Mouse (Mus musculus) heart, embryonic 10.5 days (tissue): ENCODE measurements around the gene Nptx1. TPM values are rescaled to one million over a fixed set of nuclear protein-coding genes. Genes with fewer than 3 reads are reported as not detected.
A peak's percentile ranks its signal among the peaks of the same experiment; 100 is the strongest.

ENCODE experiments used
- DNase-seq: peaks from one replicate; pipeline ENCODE4 v3.0.0-alpha.2; 2017; ENCODE audit warnings: low spot score
- H3K27ac ChIP-seq: fragments of 300-500 bp; sonication (generic); 2 replicates; pipeline ENCODE4 v1.5.1; 2016; ENCODE audit warnings: mild to moderate bottlenecking
- H3K27me3 ChIP-seq: fragments of 300-500 bp; sonication (generic); 2 replicates; pipeline ENCODE4 v1.6.1; 2016; ENCODE audit warnings: mild to moderate bottlenecking; ENCODE audit not compliant: poor library complexity, insufficient read depth, severe bottlenecking
- H3K36me3 ChIP-seq: fragments of 300-500 bp; sonication (generic); 2 replicates; pipeline ENCODE4 v1.6.1; 2016; ENCODE audit warnings: mild to moderate bottlenecking, moderate library complexity
- H3K4me1 ChIP-seq: fragments of 300-500 bp; sonication (generic); 2 replicates; pipeline ENCODE4 v1.6.1; 2016; ENCODE audit warnings: mild to moderate bottlenecking
- H3K4me3 ChIP-seq: fragments of 300-500 bp; sonication (generic); 2 replicates; pipeline ENCODE4 v1.5.1; 2016; ENCODE audit warnings: mild to moderate bottlenecking, moderate library complexity
- H3K9me3 ChIP-seq: fragments of 300-500 bp; sonication (generic); 2 replicates; pipeline ENCODE4 v1.6.1; 2016; ENCODE audit warnings: mild to moderate bottlenecking, moderate library complexity
- WGBS: fragments of 180-500 bp; shearing (Covaris S2); methylation state at CpG from one replicate; pipeline ENCODE4 v1.1.7; 2016; 5-methylcytosine and 5-hydroxymethylcytosine counted together
- polyA plus RNA-seq: library from polyadenylated mRNA; unstranded; fragments of >200 nt; fragmentation: Nextera tagmentation; extraction: Ambion mirVana; gene quantifications from 2 replicates; pipeline ENCODE4 v1.2.1, GENCODE M21; 2016

The Nptx1 gene
- polyA plus RNA-seq, 1 experiment from 2014 or later, result 0.88 TPM

- peaks cover 60% of the 10 kb centered on the region for H3K4me1 ChIP-seq
- no peaks in the 10 kb centered on the region for H3K36me3 ChIP-seq
- H3K27ac ChIP-seq, result peak overlapping the region; percentile 53; the same call in 1 of the 2 replicates
- DNase-seq, result no peak
- no peaks in the 10 kb centered on the region for H3K9me3 ChIP-seq
- under 1% methylated on average over 39 of the region's 39 CpGs for whole genome bisulfite sequencing
- peaks cover 99% of the 10 kb centered on the region for H3K27me3 ChIP-seq
- H3K4me3 ChIP-seq, result peak overlapping the region; percentile 71
Observed at GRCm38 (mm10) chr11:119547951-119548591, 518 bp upstream of the Nptx1 start.

GRCm38 (mm10) chr11:119546496-119547182, 914 bp downstream of the Nptx1 start:
- peaks cover 47% of the 10 kb centered on the region for H3K4me1 ChIP-seq
- no peaks in the 10 kb centered on the region for H3K9me3 ChIP-seq
- no peaks in the 10 kb centered on the region for H3K36me3 ChIP-seq
- no peak overlapping the region for H3K27ac ChIP-seq
- DNase-seq, result no peak
- 2% methylated on average over 46 of the region's 46 CpGs for WGBS
- peak overlapping the region; percentile 71 for H3K4me3 ChIP-seq
- peaks cover 100% of the 10 kb centered on the region for H3K27me3 ChIP-seq

GRCm38 (mm10) chr11:119545741-119546495, 1.6 kb downstream of the Nptx1 start:
- peaks cover 100% of the 10 kb centered on the region for H3K27me3 ChIP-seq
- 9% methylated on average over 10 of the region's 10 CpGs for WGBS
- H3K36me3 ChIP-seq, result no peaks in the 10 kb centered on the region
- H3K4me1 ChIP-seq, result peaks cover 47% of the 10 kb centered on the region
- H3K27ac ChIP-seq, result no peak overlapping the region
- 0 out of 2 replicates have a peak overlapping the region, but pooled peaks have one; percentile 7 for H3K4me3 ChIP-seq
- DNase-seq, result no peak
- no peaks in the 10 kb centered on the region for H3K9me3 ChIP-seq

DNA sequence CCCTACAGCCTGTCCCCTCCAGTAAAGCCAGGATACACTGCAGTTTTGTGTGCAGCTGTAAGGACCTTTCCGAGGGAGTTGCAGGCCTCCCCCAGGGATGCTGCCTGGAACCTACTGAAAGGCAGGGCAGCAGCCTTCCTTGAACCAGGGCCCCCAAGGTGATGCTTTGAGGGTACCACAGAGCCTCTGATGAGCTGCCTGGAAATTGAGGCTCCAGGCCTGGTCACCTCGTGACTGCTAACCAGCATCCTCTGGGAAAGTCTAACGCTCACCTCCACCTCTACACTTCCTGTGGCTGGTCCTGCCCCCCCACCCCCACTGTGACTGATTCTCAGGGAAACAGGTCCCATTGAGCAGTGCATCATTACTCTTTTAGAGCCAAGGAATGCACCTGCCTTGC, 2.3 kb downstream of the Nptx1 start:
- WGBS, result 49% methylated on average over 3 of the region's 3 CpGs
- Histone ChIP-seq H3K27me3 (peaks cover 100% of the 10 kb centered on the region), H3K27ac (no peak overlapping the region), H3K36me3 (no peaks in the 10 kb centered on the region), H3K4me3 (0 out of 2 replicates have a peak overlapping the region, but pooled peaks have one; percentile 7), H3K9me3 (no peaks in the 10 kb centered on the region), H3K4me1 (peaks cover 47% of the 10 kb centered on the region)
- DNase-seq, result no peak

DNA sequence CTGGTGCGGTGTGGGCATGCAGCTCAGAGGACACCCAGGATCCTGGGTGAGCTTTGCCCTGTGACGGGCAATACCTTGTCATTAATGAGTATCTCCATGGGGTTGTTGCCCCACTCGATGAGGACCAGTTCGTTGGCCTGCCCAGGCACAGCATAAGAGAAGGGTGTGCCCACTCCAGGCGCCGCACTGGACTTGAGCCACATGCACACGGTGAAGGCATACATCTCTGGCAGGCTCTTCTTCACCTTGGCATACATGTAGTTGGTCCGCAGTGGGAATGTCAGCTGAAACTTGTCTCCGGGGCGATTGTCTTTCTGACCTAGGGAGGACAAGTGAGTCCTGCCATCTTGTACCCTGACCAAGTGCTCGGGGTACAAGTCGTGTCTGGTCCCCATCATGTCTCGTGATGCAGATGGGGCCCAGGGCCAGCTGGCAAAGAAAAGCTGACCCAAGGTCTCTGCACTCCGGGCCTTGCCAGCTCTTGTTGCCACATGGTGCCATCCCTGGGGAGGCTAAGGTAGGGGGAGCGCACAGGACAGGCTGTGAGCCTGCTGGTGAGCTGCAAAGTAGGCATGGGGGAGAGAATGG, 2.9 kb downstream of the Nptx1 start:
- no peak for DNase-seq
- Histone ChIP-seq H3K27me3 (peaks cover 100% of the 10 kb centered on the region), H3K4me1 (peaks cover 45% of the 10 kb centered on the region), H3K27ac (no peak overlapping the region), H3K4me3 (no peak overlapping the region), H3K9me3 (no peaks in the 10 kb centered on the region), H3K36me3 (no peaks in the 10 kb centered on the region)
- 78% methylated on average over 15 of the region's 15 CpGs for WGBS

DNA sequence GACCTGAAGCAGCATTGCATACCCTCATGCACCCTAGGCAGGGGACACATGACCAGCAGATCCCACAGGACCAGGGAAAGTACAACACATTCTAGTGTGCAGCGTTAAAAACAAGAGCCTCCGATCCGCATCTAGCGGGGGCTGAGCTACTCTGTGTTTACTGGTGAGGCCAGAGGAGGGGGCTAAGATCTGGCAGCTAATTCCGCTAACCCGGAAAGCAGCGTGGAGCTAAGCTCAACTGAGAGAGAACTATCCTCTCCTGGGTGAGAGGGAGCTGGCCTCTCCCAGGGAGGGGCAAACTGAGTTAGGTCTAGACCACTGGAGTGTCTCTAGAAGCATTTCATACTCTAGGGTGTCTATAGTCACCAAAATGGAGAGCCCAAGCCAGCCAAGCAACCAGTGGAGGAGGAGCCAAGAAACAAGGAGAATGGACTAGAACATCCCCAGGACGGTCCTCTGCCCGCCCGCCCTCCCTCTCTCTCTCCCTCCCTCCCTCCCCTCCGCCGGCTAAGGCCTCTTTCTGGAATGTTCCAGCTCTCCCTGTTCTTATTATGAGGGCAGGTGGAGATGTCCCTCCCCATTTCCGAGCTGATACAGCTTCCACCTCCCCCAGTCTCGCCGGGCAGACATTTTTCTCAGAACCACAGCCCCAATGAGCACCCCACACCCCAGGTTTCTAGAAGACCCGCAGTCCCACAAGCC, 3.6 kb downstream of the Nptx1 start:
- DNase-seq, result no peak
- H3K4me3 ChIP-seq, result no peak overlapping the region
- WGBS, result 43% methylated on average over 16 of the region's 16 CpGs
- H3K9me3 ChIP-seq, result no peaks in the 10 kb centered on the region
- H3K4me1 ChIP-seq, result peaks cover 39% of the 10 kb centered on the region
- H3K36me3 ChIP-seq, result no peaks in the 10 kb centered on the region
- H3K27ac ChIP-seq, result no peak overlapping the region
- peaks cover 99% of the 10 kb centered on the region for H3K27me3 ChIP-seq

DNA sequence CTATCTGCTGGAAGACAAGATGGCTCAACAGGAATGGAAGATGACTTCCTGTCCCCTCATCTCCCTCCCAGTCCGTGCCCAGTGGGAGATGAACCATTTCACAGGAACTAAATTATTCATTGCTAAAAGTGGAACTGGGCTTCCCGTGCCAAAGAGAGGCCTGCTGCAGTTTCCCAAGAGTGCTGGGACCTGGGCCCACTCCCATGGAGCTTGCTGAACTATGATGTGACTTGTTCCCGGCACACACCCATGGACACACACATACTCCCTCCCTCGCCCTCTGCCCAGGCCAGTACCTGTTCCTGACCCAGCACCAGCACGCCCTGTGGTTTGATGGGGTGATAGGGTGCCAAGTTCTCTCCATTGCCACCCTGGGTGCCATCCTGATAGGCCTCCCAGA, 4.7 kb downstream of the Nptx1 start:
- no peak for DNase-seq
- no peak overlapping the region for H3K4me3 ChIP-seq
- no peaks in the 10 kb centered on the region for H3K36me3 ChIP-seq
- no peaks in the 10 kb centered on the region for H3K9me3 ChIP-seq
- WGBS, result 63% methylated on average over 5 of the region's 5 CpGs
- peaks cover 28% of the 10 kb centered on the region for H3K4me1 ChIP-seq
- H3K27ac ChIP-seq, result no peak overlapping the region
- peaks cover 90% of the 10 kb centered on the region for H3K27me3 ChIP-seq

DNA sequence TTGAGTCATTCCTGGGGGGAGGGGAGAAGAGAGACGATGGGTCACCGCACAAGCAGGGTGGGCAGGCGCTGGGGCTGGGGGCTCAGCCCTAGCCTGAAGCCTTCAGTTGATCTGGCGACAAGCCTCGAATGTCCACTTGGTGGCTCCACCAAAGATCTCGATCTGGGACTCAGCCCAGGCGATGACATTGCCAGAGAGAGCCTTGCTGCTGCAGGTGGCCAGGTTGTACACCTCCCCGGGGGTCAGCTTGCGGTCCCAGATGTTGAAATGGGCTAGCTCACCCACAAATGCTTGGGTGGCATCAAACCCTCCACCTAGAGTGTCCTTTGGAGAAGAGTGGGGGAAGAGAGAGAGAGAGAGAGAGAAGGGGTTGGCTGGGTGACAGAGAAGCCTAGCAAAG, 5.2 kb downstream of the Nptx1 start:
- no peaks in the 10 kb centered on the region for H3K9me3 ChIP-seq
- H3K4me1 ChIP-seq, result peaks cover 23% of the 10 kb centered on the region
- no peak overlapping the region for H3K27ac ChIP-seq
- H3K36me3 ChIP-seq, result no peaks in the 10 kb centered on the region
- no peak overlapping the region for H3K4me3 ChIP-seq
- DNase-seq, result no peak
- peaks cover 88% of the 10 kb centered on the region for H3K27me3 ChIP-seq
- WGBS, result 45% methylated on average over 9 of the region's 9 CpGs

DNA sequence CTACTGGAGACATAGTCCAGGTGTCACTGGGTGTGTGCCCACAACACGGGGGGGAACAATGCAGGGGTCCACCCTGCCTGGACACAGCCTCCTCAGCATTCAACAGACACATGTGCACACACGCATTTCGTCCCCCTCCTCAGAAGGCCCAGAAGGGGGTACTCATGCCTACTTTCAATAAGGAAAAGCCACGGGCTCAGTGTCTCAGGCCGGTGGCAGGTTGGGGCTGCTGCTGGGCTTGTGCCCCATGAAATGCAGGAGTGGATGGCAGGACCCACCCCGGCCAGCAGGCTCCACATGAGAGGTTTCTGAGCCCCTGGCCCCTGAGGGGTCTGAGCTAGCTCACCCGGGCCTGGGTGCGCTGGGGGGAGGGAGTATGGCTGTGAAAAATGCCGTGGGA, 6.5 kb downstream of the Nptx1 start:
- Histone ChIP-seq H3K27ac (no peak overlapping the region), H3K4me3 (no peak overlapping the region), H3K4me1 (peaks cover 10% of the 10 kb centered on the region; the same call in 1 of the 2 replicates), H3K27me3 (peaks cover 76% of the 10 kb centered on the region), H3K36me3 (no peaks in the 10 kb centered on the region), H3K9me3 (no peaks in the 10 kb centered on the region)
- DNase-seq, result no peak
- 68% methylated on average over 9 of the region's 9 CpGs for WGBS

GRCm38 (mm10) chr11:119540560-119540959, 7.0 kb downstream of the Nptx1 start:
- Histone ChIP-seq H3K4me3 (no peak overlapping the region), H3K27ac (no peak overlapping the region), H3K9me3 (no peaks in the 10 kb centered on the region), H3K27me3 (peaks cover 70% of the 10 kb centered on the region), H3K36me3 (no peaks in the 10 kb centered on the region), H3K4me1 (peaks cover 5% of the 10 kb centered on the region; the same call in 1 of the 2 replicates)
- DNase-seq, result no peak
- WGBS, result 67% methylated on average over 9 of the region's 9 CpGs

DNA sequence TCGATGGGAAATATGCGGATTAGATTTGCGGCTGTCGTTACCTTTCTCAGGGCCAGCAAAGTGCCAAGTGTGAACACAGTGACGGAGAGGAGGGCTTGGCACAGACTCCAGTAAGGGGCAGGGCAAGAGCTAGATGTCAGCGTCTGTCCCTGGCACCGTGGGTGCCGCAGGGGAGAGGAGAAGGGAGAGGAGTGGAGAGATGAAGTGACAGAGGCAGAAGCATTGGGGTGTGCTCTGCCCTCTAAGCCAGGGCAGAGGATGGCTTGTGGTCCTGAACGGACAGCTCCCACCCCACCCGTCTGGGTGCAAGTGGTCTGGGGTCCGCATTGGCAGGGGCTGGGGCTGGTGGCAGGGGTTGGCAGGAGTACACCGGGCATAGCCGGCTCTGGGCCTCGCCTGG, 7.6 kb downstream of the Nptx1 start:
- 36% methylated on average over 13 of the region's 14 CpGs for WGBS
- no peaks in the 10 kb centered on the region for H3K9me3 ChIP-seq
- no peak overlapping the region for H3K4me3 ChIP-seq
- peaks cover 64% of the 10 kb centered on the region for H3K27me3 ChIP-seq
- no peak overlapping the region for H3K27ac ChIP-seq
- H3K36me3 ChIP-seq, result no peaks in the 10 kb centered on the region
- DNase-seq, result no peak
- H3K4me1 ChIP-seq, result no peaks in the 10 kb centered on the region

DNA sequence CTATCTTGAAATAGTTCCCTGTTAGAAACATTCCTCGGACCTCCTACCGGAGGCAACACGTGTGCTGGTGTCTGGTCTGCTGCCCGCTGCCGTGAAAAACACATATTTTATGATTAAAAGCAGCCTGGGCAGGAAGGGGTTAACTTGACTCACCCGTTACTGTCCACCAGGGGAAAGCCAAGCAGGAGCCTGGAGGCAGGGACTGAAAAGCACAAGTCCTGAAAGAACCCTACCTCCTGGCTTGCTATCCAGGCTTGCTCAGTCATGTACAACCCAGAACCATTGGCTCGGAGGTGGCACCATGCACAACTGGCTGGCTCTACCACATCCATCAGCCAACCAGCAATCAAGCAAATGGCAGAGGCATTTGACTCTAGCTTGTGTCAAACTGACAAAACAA, 13.8 kb downstream of the Nptx1 start:
- no peaks in the 10 kb centered on the region for H3K36me3 ChIP-seq
- 69% methylated on average over 7 of the region's 7 CpGs for WGBS

More for the DNA sequence above, 13.8 kb downstream of the Nptx1 start:
- no peak overlapping the region for H3K4me3 ChIP-seq
- DNase-seq, result no peak
- H3K9me3 ChIP-seq, result no peaks in the 10 kb centered on the region
- H3K4me1 ChIP-seq, result no peaks in the 10 kb centered on the region
- H3K27ac ChIP-seq, result no peak overlapping the region
- peaks cover 23% of the 10 kb centered on the region for H3K27me3 ChIP-seq
